Mouse (Mus musculus) limb, embryonic 15.5 days (tissue): Measurements from ENCODE around the gene Clec4b2. TPM values are rescaled to one million over a fixed set of nuclear protein-coding genes. Genes with fewer than 3 reads are reported as not detected.
"Not testable (repeated sequence)": the region's sequence is repeated elsewhere in the genome, so short reads cannot be mapped to it uniquely, and the experiment has no call there.

Source experiments
- ATAC-seq: fragments of 200-750 bp; cut with Nextera tagmentation; 2 replicates; pipeline ENCODE4 v1.8.0; 2017; ENCODE audit warnings: low read depth, moderate TSS enrichment; ENCODE audit not compliant: insufficient number of reproducible peaks, low FRiP score, low TSS enrichment
- H3K27ac ChIP-seq: fragments of 300-500 bp; sonication (generic); 2 replicates; pipeline ENCODE4 v1.5.1; 2015; ENCODE audit warnings: moderate library complexity, mild to moderate bottlenecking, inconsistent platforms
- H3K27me3 ChIP-seq: fragments of 300-500 bp; sonication (generic); 2 replicates; pipeline ENCODE4 v1.6.1; 2015; ENCODE audit warnings: inconsistent platforms
- H3K36me3 ChIP-seq: fragments of 300-500 bp; sonication (generic); 2 replicates; pipeline ENCODE4 v1.6.1; 2015; ENCODE audit warnings: inconsistent platforms
- H3K4me1 ChIP-seq: fragments of 300-500 bp; sonication (generic); 2 replicates; pipeline ENCODE4 v1.6.1; 2015; ENCODE audit warnings: inconsistent platforms
- H3K4me2 ChIP-seq: fragments of 300-500 bp; sonication (generic); 2 replicates; pipeline ENCODE4 v1.6.1; 2015; ENCODE audit warnings: mild to moderate bottlenecking, inconsistent platforms
- H3K4me3 ChIP-seq: fragments of 300-500 bp; sonication (generic); 2 replicates; pipeline ENCODE4 v1.5.1; 2015; ENCODE audit warnings: mild to moderate bottlenecking, inconsistent platforms
- H3K9ac ChIP-seq: fragments of 300-500 bp; sonication (generic); 2 replicates; pipeline ENCODE4 v1.6.1; 2015; ENCODE audit warnings: inconsistent platforms
- H3K9me3 ChIP-seq: fragments of 300-500 bp; sonication (generic); 2 replicates; pipeline ENCODE4 v1.6.1; 2016; ENCODE audit warnings: inconsistent platforms
- WGBS: fragments of 180-500 bp; shearing (Covaris S2); methylation state at CpG from one replicate; pipeline ENCODE4 v1.1.7; 2015; 5-methylcytosine and 5-hydroxymethylcytosine counted together
- polyA plus RNA-seq: library from polyadenylated mRNA; unstranded; fragments of >200 nt; fragmentation: Nextera tagmentation; extraction: Ambion mirVana; gene quantifications from 2 replicates; pipeline ENCODE4 v1.2.1, GENCODE M21; 2015

Gene Clec4b2
- polyA plus RNA-seq, 1 experiment from 2014 or later = not detected

- Histone ChIP-seq H3K4me1 (no peaks in the 10 kb centered on the region), H3K27ac (no peak within 1 kb of the TSS), H3K27me3 (no peaks in the 10 kb centered on the region), H3K9ac (no peak within 1 kb of the TSS), H3K36me3 (no peaks in the 10 kb centered on the region), H3K4me2 (no peak within 1 kb of the TSS), H3K4me3 (no peak within 1 kb of the TSS), H3K9me3 (no peaks in the 10 kb centered on the region)
- WGBS = 64% methylated on average over 3 of the region's 3 CpGs
- ATAC-seq = no peak
These were observed 57.0 kb downstream of the Clec4b2 start, which contains the start of gene Clec4n for GRCm38 (mm10) chr6:123229644-123230043. Clec4n (plus strand) TSS chr6:123229843.

DNA sequence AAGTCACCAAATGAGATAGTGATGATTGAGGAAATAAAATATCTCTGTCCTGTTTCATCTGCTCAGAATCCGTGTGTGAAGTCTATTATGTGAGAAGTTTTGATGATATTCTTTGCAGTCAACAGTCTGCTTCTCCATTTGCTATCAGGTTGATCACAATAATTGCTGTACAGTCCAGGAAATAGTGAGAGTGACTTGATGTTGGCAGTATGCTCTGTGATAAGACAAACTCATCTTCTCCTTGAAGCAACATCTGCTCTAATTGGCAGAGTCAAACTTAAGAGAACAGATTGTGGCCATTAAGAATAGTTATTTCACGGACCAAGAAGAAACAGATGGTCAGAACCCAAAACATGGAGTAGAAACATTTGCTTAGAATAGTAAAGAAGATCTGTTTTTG lies 58.5 kb downstream of the Clec4b2 start:
- Histone ChIP-seq H3K4me2 (no peak overlapping the region), H3K27ac (no peak overlapping the region), H3K9me3 (no peaks in the 10 kb centered on the region), H3K27me3 (no peaks in the 10 kb centered on the region), H3K36me3 (no peaks in the 10 kb centered on the region), H3K9ac (no peak overlapping the region), H3K4me1 (no peaks in the 10 kb centered on the region), H3K4me3 (no peak overlapping the region)
- 69% methylated on average over 2 of the region's 2 CpGs for WGBS
- no peak for ATAC-seq

- Histone ChIP-seq H3K9me3 (no peaks in the 10 kb centered on the region), H3K9ac (no peak overlapping the region), H3K4me2 (no peak overlapping the region), H3K4me1 (no peaks in the 10 kb centered on the region), H3K36me3 (no peaks in the 10 kb centered on the region), H3K27me3 (no peaks in the 10 kb centered on the region), H3K4me3 (no peak overlapping the region), H3K27ac (no peak overlapping the region)
- no peak for ATAC-seq
These were observed 64.9 kb downstream of the Clec4b2 start for GRCm38 (mm10) chr6:123237582-123237981.

- H3K9ac ChIP-seq = no peak overlapping the region
- H3K4me2 ChIP-seq = no peak overlapping the region
- ATAC-seq = no peak
- no peak overlapping the region for H3K4me3 ChIP-seq
- no peaks in the 10 kb centered on the region for H3K9me3 ChIP-seq
- 77% methylated on average over 5 of the region's 5 CpGs for WGBS
- H3K4me1 ChIP-seq = no peaks in the 10 kb centered on the region
- no peak overlapping the region for H3K27ac ChIP-seq
- no peaks in the 10 kb centered on the region for H3K36me3 ChIP-seq
- no peaks in the 10 kb centered on the region for H3K27me3 ChIP-seq
These were observed 71.5 kb downstream of the Clec4b2 start for GRCm38 (mm10) chr6:123244201-123244600.

- not testable (repeated sequence) for H3K9ac ChIP-seq, H3K9me3 ChIP-seq, H3K36me3 ChIP-seq, ATAC-seq, H3K27me3 ChIP-seq, H3K27ac ChIP-seq, H3K4me3 ChIP-seq, H3K4me1 ChIP-seq, H3K4me2 ChIP-seq
- 77% methylated on average over 2 of the region's 2 CpGs for WGBS
These were observed 76.2 kb downstream of the Clec4b2 start for GRCm38 (mm10) chr6:123248862-123249261.

DNA sequence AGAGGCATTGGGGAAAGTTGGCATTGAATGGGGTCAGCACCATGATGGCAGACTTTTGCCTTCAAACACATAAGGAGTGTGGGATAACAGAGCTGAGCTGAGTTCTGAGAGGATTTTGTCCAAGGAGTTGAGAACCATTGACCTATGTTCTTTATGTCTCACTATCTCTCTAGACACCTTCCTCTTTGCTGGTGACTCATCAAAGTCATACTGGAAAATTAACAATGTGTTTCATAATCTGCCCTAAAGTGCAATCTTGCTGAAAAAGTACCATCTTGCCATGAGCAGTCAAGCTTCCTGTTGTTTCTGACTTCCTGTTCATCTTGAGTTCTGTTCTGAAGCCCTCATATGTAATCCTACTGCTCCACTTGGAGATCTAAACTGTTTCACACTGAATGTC lies 80.0 kb downstream of the Clec4b2 start:
- Histone ChIP-seq H3K27ac (no peak overlapping the region), H3K9me3 (no peaks in the 10 kb centered on the region; the same call in 1 of the 2 replicates), H3K4me2 (no peak overlapping the region), H3K27me3 (no peaks in the 10 kb centered on the region), H3K4me1 (no peaks in the 10 kb centered on the region), H3K4me3 (no peak overlapping the region), H3K36me3 (no peaks in the 10 kb centered on the region), H3K9ac (no peak overlapping the region)
- no peak for ATAC-seq

Other genes with a start within 250 kb of the Clec4b2 start
- 4.9 and 5.4 TPM in 2 replicates for gene Clec4a3, start 220.4 kb upstream of the Clec4b2 start, polyA plus RNA-seq
- gene Clec4a4, start 182.5 kb upstream of the Clec4b2 start, polyA plus RNA-seq = not detected in 2 replicates
- gene Clec4b1, start 122.9 kb upstream of the Clec4b2 start, polyA plus RNA-seq = not detected in 2 replicates
- 5.5 and 6.2 TPM in 2 replicates for gene Clec4a2, start 66.5 kb upstream of the Clec4b2 start, polyA plus RNA-seq
- gene Clec4n, start 57.0 kb downstream of the Clec4b2 start, polyA plus RNA-seq = 4.2 and 5.0 TPM in 2 replicates
- 0.38 and 0.59 TPM in 2 replicates for gene Clec4d, start 89.2 kb downstream of the Clec4b2 start, polyA plus RNA-seq
- gene Clec4e, start 117.0 kb downstream of the Clec4b2 start, polyA plus RNA-seq = 0.06 TPM in 1 of 2 replicates, not detected in the other
- gene Vmn2r19, start 135.4 kb downstream of the Clec4b2 start, polyA plus RNA-seq = not detected in 2 replicates
- gene Vmn2r20, start 245.2 kb downstream of the Clec4b2 start, polyA plus RNA-seq = not detected in 2 replicates